Mouse (Mus musculus): Measurements from ENCODE around the gene Dgkd.

GRCm38 (mm10) chr1:87992716-87993115 lies 139.6 kb downstream of the Dgkd start:
- TF ChIP-seq CTCF (IDR thresholded peaks at IDR 0.05; ENCODE audit: control insufficient read depth, insufficient read depth, low read length), result no peak
- TF ChIP-seq POLR2A (IDR thresholded peaks at IDR 0.05; ENCODE audit: borderline replicate concordance, control insufficient read depth, low read depth, low read length), result no peak

Data from bone marrow, adult 2 months (tissue).